Mouse (Mus musculus) CD8-positive naive resting alpha-beta T cell, adult 2 months (primary cell): Measurements from ENCODE around the gene Unc93b1.

Experiments used
- DNase-seq, 2 experiments: peaks; one replicate each; pipeline ENCODE4 v3.0.0; 2022; ENCODE audit warnings: low read depth in 2 of 2, low spot score in 2 of 2

The Unc93b1 gene

DNA sequence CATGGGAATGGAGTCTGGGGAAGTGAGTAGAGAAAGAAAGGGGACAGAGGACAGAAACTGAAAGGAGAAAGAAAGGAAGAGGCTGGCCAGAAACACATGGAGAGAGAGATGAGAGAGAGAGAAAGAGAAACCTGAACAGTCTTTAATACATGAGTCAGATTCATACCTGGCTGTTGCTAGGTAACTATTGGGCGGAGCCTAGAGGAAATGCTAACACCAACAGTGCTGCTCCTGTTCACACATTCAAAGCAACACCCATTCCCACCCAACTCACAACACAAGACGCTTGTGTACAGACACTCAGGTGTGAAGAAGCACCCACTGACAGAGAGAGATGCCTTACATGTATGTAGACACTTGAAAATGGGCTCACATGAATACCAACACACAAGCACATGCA, 40.9 kb downstream of the Unc93b1 start:
- DNase-seq = no peak

DNA sequence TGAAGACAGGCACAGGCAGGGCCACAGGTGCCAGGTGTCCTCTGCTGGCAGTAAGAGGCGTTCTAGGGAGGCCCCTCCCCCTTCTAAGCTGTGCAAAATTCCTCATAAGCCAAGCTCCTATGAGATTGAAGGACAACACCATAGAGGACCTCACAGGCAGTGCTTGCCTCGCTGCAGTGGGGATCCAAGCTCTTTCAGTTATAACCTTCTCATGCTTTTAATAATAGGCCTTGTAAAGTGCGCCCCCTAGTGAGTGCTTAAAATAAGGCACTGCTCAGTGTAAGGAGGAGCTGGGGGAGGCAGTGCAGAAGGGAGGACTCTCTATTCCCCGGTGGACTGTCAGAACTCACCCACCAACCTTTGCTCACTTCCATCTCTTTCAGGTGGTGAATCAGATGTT, 45.3 kb downstream of the Unc93b1 start:
- DNase-seq = peak; percentile 70 to 81

DNA sequence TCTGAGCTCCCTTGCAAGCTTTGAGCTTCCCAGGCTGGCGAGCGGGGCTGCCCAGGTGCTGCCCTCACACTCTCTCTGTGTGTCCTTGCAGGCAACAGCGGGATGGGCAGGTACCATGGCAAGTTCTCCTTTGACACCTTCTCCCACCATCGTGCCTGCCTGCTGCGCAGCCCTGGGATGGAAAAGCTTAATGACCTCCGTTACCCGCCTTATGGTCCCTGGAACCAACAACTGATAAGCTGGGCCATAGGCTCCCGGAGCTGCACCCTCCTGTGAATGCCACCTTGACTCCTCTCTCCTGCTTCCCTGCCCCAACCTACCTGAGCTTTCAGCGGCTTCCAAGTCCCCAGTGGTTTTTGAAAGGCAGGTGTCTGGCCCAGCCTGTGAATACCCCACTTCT, 45.9 kb downstream of the Unc93b1 start:
- DNase-seq = no peak

DNA sequence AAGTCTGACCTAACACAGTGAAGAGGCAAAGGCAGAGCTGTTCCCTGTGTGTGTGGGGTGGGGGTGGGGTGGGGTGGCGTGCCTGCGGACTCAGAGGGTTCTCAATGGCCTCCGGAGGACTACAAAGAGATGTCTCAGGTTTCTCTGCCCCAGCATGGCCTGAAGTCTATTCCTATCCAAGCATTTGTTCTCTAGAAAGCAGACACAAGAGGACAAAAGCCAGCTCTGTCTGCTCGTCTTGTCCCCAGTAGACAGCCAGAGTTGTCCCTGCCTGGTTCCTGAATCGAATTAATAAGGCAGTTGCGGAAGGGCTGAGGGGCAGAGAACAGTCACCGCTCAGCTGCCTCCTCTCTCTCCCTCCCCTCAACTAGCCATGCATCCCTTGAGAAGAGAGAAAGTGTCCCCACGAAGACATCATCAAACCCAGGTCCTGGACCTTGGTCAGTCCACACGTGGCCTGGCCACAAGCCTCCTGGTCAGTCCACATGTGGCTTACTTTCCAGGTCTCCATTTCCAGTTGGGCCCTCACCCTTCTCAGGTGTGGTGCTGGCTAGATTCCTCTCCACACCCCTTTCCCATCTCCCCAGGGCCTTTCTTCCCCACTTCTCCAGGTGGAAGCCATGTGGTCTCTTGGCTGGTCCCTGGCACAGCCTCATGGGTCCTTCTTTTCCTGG, 48.7 kb downstream of the Unc93b1 start:
- no peak for DNase-seq

DNA sequence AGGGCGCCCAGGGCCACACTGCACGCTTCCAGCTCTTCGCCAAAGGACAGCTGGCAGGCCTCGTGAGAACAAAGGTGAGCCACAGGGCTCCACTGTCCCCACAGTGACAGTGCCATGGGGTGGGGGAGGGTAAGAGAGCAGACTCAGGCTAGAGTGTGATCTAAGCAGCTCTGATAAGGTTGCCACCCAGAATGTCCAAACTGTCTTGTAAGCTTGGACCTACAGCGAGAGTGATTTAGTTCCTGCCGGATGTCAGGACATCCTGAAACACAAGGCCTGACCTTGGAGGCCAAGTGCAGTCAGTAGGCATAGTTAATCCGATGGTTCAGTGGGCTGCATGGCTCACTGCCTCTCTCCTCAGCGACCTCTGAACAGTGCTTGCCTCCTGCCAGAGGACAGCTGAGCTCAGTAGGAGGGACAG, 50.3 kb downstream of the Unc93b1 start:
- no peak for DNase-seq

DNA sequence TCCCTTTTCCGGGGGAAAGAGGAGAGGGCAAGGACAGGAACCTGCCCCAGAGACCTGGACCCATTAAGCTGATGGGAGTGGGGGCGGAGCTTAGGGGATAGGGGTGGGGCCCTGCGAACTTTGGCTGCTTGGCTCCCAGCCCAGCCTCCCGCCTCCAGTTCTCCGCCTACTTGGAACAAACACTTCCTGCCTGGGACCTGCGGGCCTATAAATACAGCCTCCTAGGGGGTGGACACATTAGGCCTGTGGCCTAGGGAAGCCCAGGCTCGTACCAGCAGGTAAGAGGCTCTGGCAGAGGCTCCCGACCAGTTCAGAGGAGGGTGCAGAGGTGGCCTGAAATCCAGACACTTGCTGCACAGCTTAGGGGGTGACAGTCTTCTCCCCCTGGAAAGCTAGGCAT, 51.3 kb downstream of the Unc93b1 start, which contains the start of gene Acy3:
Gene Acy3 (plus strand): TSS at position 237 of the 400 bp plus-strand sequence.
- no peak for DNase-seq

DNA sequence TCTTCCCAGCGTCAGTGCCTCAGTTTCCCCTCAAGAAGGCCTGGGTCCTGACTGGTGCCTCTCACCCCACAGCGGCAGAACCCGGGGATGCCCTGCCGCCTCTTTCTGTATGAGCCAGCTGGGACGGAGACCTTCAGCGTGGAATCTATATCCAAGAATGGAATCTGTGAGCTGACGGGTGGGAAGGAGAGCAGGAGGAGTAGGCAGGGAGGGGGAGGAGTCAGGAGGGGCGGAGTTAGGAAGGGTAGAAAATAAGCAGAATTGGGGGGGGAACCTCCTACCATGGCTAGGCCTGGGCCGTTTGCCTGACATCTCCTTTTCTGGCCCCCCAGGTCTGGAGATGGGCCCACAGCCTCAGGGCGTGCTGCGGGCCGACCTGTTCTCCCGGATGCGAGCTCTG, 53.1 kb downstream of the Unc93b1 start:
- DNase-seq = no peak

DNA sequence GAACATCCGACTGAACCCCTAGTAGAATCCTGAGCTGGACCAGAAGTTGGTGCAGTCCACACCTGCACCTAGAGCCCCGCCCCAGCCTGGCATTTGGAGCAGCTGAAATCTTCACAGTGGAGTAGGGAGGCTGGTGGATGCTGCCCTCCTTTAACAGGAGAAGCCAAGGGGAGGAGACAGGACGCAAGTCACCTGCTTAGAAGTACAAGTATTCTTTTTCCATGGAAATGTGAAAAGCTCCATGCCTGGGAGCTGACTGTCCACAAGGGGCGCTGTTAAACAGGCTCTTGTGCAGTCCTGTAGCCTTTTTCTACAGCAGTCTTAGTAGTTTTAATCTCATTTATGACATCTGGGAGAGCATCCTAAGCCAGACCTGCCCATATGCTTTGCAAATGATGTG, 53.8 kb downstream of the Unc93b1 start:
- DNase-seq = no peak

DNA sequence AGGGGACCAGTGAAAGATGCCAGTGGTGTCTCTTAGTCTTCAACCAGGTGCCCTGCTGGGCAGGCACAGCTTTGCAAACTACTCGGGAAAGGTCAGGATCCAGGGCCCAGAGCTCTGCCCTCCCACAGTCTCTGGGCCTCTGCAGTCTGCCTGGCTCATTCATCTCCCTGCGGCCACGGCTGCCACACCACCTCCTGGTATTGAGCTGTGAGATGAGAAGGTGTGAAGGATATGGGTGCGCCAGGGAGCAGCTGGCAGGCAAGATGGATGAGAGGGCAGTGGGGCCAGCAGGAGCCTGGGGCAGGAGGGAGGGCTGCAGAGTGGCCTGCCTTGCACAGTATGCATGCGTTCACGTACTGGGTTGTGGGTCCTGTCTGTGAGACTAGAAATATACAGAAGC, 55.8 kb downstream of the Unc93b1 start:
- DNase-seq = no peak

DNA sequence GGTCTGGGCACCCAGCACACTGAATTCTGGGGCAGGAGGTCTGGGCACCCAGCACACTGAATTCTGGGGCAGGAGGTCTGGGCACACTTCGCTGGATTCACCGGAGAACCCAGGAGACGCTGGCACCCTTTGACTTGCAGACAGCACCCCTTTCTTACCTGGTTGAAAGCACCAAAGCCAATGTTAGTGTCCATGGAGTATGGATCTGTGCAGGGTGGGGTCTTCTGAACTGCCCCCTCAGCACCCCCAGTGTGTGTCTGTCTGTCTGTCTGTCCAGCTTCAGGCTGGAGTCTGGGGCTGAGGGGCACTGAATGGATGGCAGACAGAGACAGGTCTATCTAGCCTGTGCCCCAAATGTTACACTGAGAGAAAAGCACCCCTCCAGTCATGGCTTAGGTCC, 56.6 kb downstream of the Unc93b1 start:
- no peak for DNase-seq

DNA sequence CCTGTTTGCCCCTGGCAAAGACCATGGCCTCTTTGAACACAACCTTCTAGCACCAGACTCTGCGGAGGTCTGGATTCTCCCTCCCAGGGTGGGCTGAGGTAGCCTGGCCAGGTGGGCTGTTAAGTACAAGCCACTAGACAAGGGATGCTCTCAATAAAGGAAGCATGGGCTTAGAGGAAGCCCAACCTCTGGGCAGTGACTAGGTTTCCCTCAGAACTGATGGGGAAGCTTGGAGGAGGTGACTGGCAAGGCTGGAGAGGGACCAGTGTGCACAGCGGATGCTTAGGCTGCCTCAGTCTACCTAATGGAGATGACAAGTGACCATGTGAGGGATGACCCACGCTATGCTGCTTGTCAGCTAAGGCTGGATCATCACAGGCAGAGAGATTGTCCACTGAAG, 57.0 kb downstream of the Unc93b1 start:
- no peak for DNase-seq

DNA sequence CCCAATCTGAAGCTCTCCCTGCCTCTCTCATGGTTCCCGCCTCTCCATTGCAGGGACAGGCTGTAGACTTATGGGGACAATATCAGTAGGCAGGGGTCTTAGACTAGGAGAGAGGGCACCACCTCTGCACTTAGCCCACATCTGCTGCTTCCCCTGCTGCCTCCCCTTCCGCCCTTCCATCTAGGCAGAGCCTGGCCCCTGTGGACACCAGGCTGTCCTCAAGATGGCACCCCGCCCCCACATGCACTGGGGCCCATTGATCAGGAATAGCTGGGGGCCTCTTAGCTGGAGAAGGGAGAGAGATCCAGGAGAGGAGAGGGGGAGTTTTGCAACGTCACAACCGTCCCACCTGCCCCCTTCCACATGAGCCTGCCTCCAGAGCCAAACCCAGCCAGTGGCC, 57.4 kb downstream of the Unc93b1 start, which contains the start of gene Tbx10:
Gene Tbx10 (plus strand): TSS at position 337 of the 400 bp plus-strand sequence.
- DNase-seq = no peak

DNA sequence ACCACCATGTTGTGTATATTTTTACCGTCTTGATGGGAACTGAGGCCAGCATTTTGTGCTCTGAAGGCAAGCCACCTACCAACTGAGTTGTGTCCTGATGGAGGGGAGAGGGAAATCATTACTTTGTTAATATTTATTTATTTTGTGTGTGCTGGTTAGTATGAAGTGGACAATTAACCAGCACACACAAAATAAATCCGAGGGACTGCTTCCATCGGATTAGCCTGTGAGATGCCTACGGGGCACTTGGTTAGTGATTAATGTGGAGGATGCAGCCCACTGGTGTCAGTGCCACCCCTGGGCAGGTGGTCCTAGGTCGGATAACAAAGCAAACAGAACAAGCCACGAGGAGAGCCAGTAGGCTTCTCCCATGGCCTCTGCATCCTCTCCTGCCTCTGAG, 59.9 kb downstream of the Unc93b1 start:
- DNase-seq = no peak

DNA sequence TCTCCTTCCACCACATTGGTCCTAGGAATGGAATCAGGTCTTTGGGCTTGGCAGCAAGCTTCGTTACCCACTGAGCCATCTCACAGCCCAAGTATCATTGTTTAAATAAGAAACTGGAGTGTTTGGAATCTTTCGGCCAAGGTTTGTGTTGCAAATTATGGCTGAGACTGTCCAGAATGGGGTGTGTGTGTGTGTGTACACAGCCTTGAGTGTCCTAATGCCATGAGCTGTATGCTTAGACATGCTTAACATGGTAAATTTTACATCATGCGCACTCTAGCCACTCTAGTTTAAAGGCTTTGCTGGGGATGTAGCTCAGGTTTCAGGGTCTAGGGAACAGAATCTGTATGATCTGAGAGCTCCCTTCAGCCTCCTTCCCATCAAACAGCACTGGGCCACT, 60.5 kb downstream of the Unc93b1 start:
- no peak for DNase-seq

DNA sequence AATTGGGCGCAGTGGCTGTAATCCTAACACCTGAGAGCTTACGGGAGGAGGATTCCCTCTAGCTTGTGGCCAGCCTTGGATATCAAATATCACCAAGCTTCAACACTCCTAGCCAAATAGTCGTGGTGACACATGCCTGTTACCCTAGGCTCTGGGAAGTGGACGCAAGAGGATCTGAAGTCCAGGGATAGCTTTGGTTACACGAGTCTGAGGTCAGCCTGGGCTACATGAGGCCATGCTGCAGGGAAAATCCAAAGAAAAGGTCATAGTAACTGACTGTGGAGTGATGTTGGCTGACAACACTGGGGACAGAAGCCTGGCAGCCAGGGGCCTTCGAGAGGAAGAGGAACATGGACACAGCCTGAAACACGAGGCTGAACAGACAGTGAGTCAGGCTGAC, 61.1 kb downstream of the Unc93b1 start:
- no peak for DNase-seq

DNA sequence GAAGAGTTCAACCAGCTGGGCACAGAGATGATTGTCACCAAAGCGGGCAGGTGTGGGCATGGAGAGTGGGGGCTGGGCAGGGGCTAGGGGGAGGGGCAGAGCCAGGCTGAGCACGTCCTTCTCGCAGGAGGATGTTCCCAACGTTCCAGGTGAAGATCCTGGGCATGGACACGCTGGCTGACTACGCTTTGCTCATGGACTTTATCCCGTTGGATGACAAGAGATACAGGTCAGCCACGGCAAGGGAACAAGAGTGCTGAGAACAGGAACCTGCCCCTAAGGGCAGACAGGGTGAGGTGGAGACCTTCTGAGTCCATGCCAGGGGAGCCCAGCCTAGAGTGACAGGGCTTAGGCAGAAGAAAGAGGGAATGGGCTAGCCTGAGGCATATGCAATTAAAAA, 61.8 kb downstream of the Unc93b1 start:
- no peak for DNase-seq

DNA sequence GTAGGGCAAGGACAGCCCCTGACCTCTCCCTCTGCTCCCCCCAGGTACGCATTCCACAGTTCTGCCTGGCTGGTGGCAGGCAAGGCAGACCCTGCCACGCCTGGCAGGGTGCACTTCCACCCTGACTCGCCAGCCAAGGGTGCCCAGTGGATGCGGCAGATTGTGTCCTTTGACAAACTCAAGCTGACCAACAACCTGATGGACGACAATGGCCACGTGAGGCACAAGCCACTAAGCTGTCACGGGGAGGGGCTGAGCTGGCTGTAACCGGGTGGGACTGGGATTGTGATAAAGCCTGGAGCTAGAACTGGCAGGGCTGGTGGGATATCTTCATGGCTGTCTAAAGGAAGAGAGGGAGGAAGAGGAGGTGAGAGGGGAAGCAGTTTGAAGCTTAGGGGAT, 62.2 kb downstream of the Unc93b1 start:
- no peak for DNase-seq

DNA sequence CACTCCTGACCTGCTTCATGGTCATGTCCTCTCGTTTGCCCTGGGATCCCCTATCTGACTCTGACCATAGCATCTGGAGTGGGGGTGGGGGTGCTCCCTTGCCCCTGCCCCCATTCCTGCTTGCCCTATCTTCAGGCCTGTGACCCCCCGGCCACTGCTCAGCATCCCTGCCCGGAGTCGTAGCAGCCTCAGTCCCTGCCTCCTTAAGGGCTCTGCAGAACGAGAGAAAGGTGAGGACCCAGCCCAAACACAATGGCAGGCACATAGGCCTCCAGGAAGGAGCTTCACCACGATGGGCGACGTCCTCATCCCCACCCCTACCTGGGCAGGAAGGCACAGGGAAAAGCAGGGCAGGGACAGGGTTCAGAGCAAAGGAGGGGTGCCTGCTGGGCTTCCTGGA, 63.3 kb downstream of the Unc93b1 start:
- no peak for DNase-seq
